Mouse (Mus musculus) layer of hippocampus, adult 18-20 months (tissue): ENCODE measurements around the gene Fkbp9. TPM values are rescaled to one million over a fixed set of nuclear protein-coding genes. Genes with fewer than 3 reads are reported as not detected.
"Not testable (repeated sequence)": the region's sequence is repeated elsewhere in the genome, so short reads cannot be mapped to it uniquely, and the experiment has no call there.

ENCODE experiments used
- DNase-seq, 2 experiments: peaks; one replicate each; pipeline ENCODE4 v3.0.0; 2022; ENCODE audit warnings: low spot score in 2 of 2
- total RNA-seq, 2 experiments: library from RNA; stranded (reverse); gene quantifications; 2 replicates each; pipeline ENCODE4 v1.2.3; 2021

Gene Fkbp9
- total RNA-seq, 2 experiments from 2014 or later, result 30.2 to 30.5 TPM

- no peak for DNase-seq
Measured at GRCm38 (mm10) chr6:56837166-56837565, 5.3 kb downstream of the Fkbp9 start.

- no peak for DNase-seq
Measured at GRCm38 (mm10) chr6:56837621-56838020, 5.8 kb downstream of the Fkbp9 start.

GRCm38 (mm10) chr6:56843229-56843628, 11.4 kb downstream of the Fkbp9 start:
- DNase-seq, result no peak

- no peak for DNase-seq
Measured at GRCm38 (mm10) chr6:56844365-56844764, 12.5 kb downstream of the Fkbp9 start.

- DNase-seq, result no peak
Measured at GRCm38 (mm10) chr6:56848974-56849373, 17.1 kb downstream of the Fkbp9 start.

GRCm38 (mm10) chr6:56850315-56850714, 18.5 kb downstream of the Fkbp9 start:
- peak; percentile 5 to 41 for DNase-seq

GRCm38 (mm10) chr6:56854803-56855202, 22.9 kb downstream of the Fkbp9 start:
- no peak for DNase-seq

GRCm38 (mm10) chr6:56856748-56857147, 24.9 kb downstream of the Fkbp9 start:
- no peak for DNase-seq

GRCm38 (mm10) chr6:56860205-56860848, 28.5 kb downstream of the Fkbp9 start:
- DNase-seq, result no peak

GRCm38 (mm10) chr6:56866899-56867298, 35.0 kb downstream of the Fkbp9 start:
- not testable (repeated sequence) for DNase-seq

GRCm38 (mm10) chr6:56868565-56868964, 36.7 kb downstream of the Fkbp9 start:
- no peak for DNase-seq

- DNase-seq, result no peak
Measured at GRCm38 (mm10) chr6:56870027-56870426, 38.2 kb downstream of the Fkbp9 start.

- DNase-seq, result peak; percentile 16 to 36
Measured at GRCm38 (mm10) chr6:56876870-56877269, 45.0 kb downstream of the Fkbp9 start.

- no peak for DNase-seq
Measured at GRCm38 (mm10) chr6:56877985-56878384, 46.1 kb downstream of the Fkbp9 start.

GRCm38 (mm10) chr6:56879352-56879955, 47.6 kb downstream of the Fkbp9 start:
- DNase-seq, result no peak

GRCm38 (mm10) chr6:56888561-56888960, 56.7 kb downstream of the Fkbp9 start:
- DNase-seq, result no peak

GRCm38 (mm10) chr6:56890762-56891161, 58.9 kb downstream of the Fkbp9 start:
- DNase-seq, result no peak

GRCm38 (mm10) chr6:56899601-56900000, 67.7 kb downstream of the Fkbp9 start:
- DNase-seq, result no peak

GRCm38 (mm10) chr6:56901336-56901735, 69.5 kb downstream of the Fkbp9 start:
- no peak for DNase-seq

- DNase-seq, result peak in 1 of 2 experiments; percentile 32
Measured at GRCm38 (mm10) chr6:56901824-56902386, 70.0 kb downstream of the Fkbp9 start.

GRCm38 (mm10) chr6:56902606-56903520, 71.0 kb downstream of the Fkbp9 start:
- DNase-seq, result no peak

GRCm38 (mm10) chr6:56903831-56904230, 72.0 kb downstream of the Fkbp9 start:
- DNase-seq, result no peak
